27 mouse cellular contexts compared by ENCODE assay signal in the genomic region with DNA sequence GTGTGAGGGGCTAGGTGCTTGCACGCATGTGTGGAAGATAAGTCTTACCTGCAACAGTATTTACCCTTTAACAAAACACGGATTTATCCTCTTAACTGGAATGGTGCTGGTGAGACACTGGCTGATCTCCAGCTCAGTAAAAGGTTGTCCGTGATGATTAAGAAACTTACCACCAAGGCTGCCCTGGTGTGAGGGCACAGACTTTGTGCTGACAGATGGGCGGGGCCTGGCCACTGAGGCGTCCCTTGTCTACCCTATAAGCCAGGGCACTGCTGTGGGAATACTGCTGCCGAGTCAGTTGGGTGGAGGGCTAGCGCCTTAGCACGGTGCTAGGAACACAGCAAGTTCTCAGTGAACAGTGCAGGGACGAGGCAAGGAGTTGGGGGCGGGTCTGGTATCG. TPM values are rescaled to one million over a fixed set of nuclear protein-coding genes. Genes with fewer than 3 reads are reported as not detected.
DNase-seq lines count a peak whose midpoint lies in the region; ATAC-seq lines count a peak whose summit lies in the region.
"Had no signal": no experiment of that assay in that cellular context is flagged by ENCODE, and none has a peak within 500 bp of the region (broad histone marks: within the 10 kb centered on the region; RNA-seq: fewer than 3 reads in every experiment).

No protein-coding gene starts in this region.

- no peak overlapping the region for H3K27ac ChIP-seq in kidney, embryonic 15.5 days
- H3K27ac ChIP-seq: embryonic facial prominence, embryonic 10.5 days; forebrain, embryonic 13.5 days; heart, adult 2 months; hindbrain, postnatal 0 days had no signal

- H3K4me1 ChIP-seq in kidney, embryonic 15.5 days: peaks cover 44% of the 10 kb centered on the region

- peak; percentile 43 for DNase-seq in adrenal gland, postnatal 14 days
- no peak for DNase-seq in adrenal gland, postnatal 4 days (ENCODE audit: low spot score in 2 of 2)
- peak; percentile 73 for DNase-seq in kidney, adult 11 months
- peak; percentile 53 for DNase-seq in MN1 (ENCODE audit: low spot score)
- DNase-seq in kidney, postnatal 10 days: peak; percentile 52
- DNase-seq in testis, postnatal 14 days (ENCODE audit: low spot score): no peak
- no peak for DNase-seq in cerebellum, postnatal 25 days
- DNase-seq: adrenal gland, adult 8-10 months; cerebellum, adult 11-12 months; cerebellum, adult 9-10 months; forebrain, postnatal 0 days; gastrocnemius, postnatal 36 days; heart, adult 2 months had no signal

- no peaks in the 10 kb centered on the region for H3K27me3 ChIP-seq in kidney, embryonic 15.5 days
- H3K27me3 ChIP-seq: forebrain, embryonic 13.5 days; Patski had no signal

- ATAC-seq in kidney, embryonic 15.5 days (replicated peaks; ENCODE audit: low FRiP score): no peak
- ATAC-seq: activated CD4-positive, CD25-positive, alpha-beta regulatory T cell, adult 4 months; forebrain, embryonic 13.5 days; forebrain, postnatal 0 days; hindbrain, postnatal 0 days; Patski had no signal

- no peaks in the 10 kb centered on the region for H3K9me3 ChIP-seq in kidney, embryonic 15.5 days (replicated peaks)
- H3K9me3 ChIP-seq: embryonic facial prominence, embryonic 10.5 days; forebrain, embryonic 13.5 days had no signal

- peaks cover 61% of the 10 kb centered on the region for H3K36me3 ChIP-seq in kidney, embryonic 15.5 days

- WGBS in kidney, embryonic 15.5 days: 67% methylated on average over 11 of the region's 11 CpGs

- no peak overlapping the region for H3K4me3 ChIP-seq in kidney, embryonic 15.5 days (replicated peaks)
- H3K4me3 ChIP-seq: embryonic facial prominence, embryonic 10.5 days; forebrain, embryonic 13.5 days; heart, adult 2 months had no signal

- H3K9ac ChIP-seq in kidney, embryonic 15.5 days: no peak overlapping the region
- H3K9ac ChIP-seq: forebrain, embryonic 13.5 days; forebrain, postnatal 0 days had no signal

- no peak overlapping the region for H3K4me2 ChIP-seq in kidney, embryonic 15.5 days
- H3K4me2 ChIP-seq: forebrain, embryonic 13.5 days; heart, embryonic 11.5 days had no signal

RNA-seq across cellular contexts. Expression of a gene that starts 5.0 kb away (rescaled TPM):
- 36.9 and 39.6 TPM in 2 replicates for total RNA-seq in adrenal gland, postnatal 14 days (2021)
- 10 to 100 TPM; 35.4 to 35.5 TPM for total RNA-seq in adrenal gland, postnatal 4 days (2021)
- polyA plus RNA-seq in kidney, embryonic 15.5 days (2015; fragmentation: Nextera tagmentation; extraction: Ambion mirVana): 22.3 and 28.7 TPM in 2 replicates

RNA-seq across cellular contexts. Expression of a gene that starts 10.6 kb away (rescaled TPM):
- total RNA-seq in adrenal gland, postnatal 14 days (2021): not detected in 2 replicates
- not detected for total RNA-seq in adrenal gland, postnatal 4 days (2021)
- not detected in 2 replicates for polyA plus RNA-seq in kidney, embryonic 15.5 days (2015; fragmentation: Nextera tagmentation; extraction: Ambion mirVana)
- total RNA-seq: adrenal gland, adult 8-10 months; gastrocnemius, adult 8-10 months; gastrocnemius, postnatal 36 days; heart, adult 2 months; heart, postnatal 25 days; MEL had no signal
- polyA plus RNA-seq: activated CD4-positive, CD25-positive, alpha-beta regulatory T cell, adult 4 months; C2C12; embryonic facial prominence, embryonic 14.5 days; forebrain, embryonic 13.5 days; forebrain, postnatal 0 days; heart, adult 2 months; heart, embryonic 11.5 days; heart, embryonic 16.5 days; intestine, embryonic 14.5 days had no signal

RNA-seq across cellular contexts. Expression of a gene that starts 16.8 kb away (rescaled TPM):
- 0.26 TPM in 1 of 2 replicates, not detected in the other for total RNA-seq in adrenal gland, postnatal 14 days (2021)
- total RNA-seq in adrenal gland, postnatal 4 days (2021): 1 to 10 TPM; 1.2 to 1.3 TPM
- polyA plus RNA-seq in kidney, embryonic 15.5 days (2015; fragmentation: Nextera tagmentation; extraction: Ambion mirVana): 1.5 and 2.1 TPM in 2 replicates
- total RNA-seq: gastrocnemius, adult 8-10 months; gastrocnemius, postnatal 36 days; MEL had no signal
- polyA plus RNA-seq: activated CD4-positive, CD25-positive, alpha-beta regulatory T cell, adult 4 months had no signal

RNA-seq across cellular contexts. Expression of a gene that starts 23.5 kb away (rescaled TPM):
- 493 and 564 TPM in 2 replicates for total RNA-seq in adrenal gland, postnatal 14 days (2021)
- 100 to 1,000 TPM; 608 to 640 TPM for total RNA-seq in adrenal gland, postnatal 4 days (2021)
- polyA plus RNA-seq in kidney, embryonic 15.5 days (2015; fragmentation: Nextera tagmentation; extraction: Ambion mirVana): 387 and 455 TPM in 2 replicates

RNA-seq across cellular contexts. Expression of a gene that starts 28.0 kb away (rescaled TPM):
- total RNA-seq in adrenal gland, postnatal 14 days (2021): 7.2 and 7.5 TPM in 2 replicates
- 10 to 100 TPM; 13.9 to 15.5 TPM for total RNA-seq in adrenal gland, postnatal 4 days (2021)
- polyA plus RNA-seq in kidney, embryonic 15.5 days (2015; fragmentation: Nextera tagmentation; extraction: Ambion mirVana): 6.2 and 7.8 TPM in 2 replicates
- total RNA-seq: MEL had no signal
- polyA plus RNA-seq: activated CD4-positive, CD25-positive, alpha-beta regulatory T cell, adult 4 months had no signal

Comparison
In these comparisons a context has a peak if more than half of its experiments do, and no peak if none do; other contexts are left out.
1. DNase-seq: peak in adrenal gland, postnatal 14 days (single experiment), kidney, adult 11 months (single experiment), MN1 (single experiment) and kidney, postnatal 10 days (single experiment); none in adrenal gland, postnatal 4 days (0 of 2), testis, postnatal 14 days (single experiment) and cerebellum, postnatal 25 days (0 of 2).